Mouse (Mus musculus) testis, adult 2 months (tissue): ENCODE measurements around the gene Tardbp.

ENCODE experiments used
- CTCF ChIP-seq: fragments of 200-500 bp; IDR thresholded peaks from 2 replicates; pipeline ENCODE4 v1.5.1; 2012; ENCODE audit warnings: low read depth, mild to moderate bottlenecking, inconsistent platforms, low read length, moderate library complexity; ENCODE audit not compliant: control insufficient read depth, insufficient read depth, insufficient replicate concordance
- POLR2A ChIP-seq: fragments of 200-500 bp; IDR thresholded peaks from 2 replicates; pipeline ENCODE4 v1.6.1; 2012; ENCODE audit warnings: low read depth, mild to moderate bottlenecking, inconsistent platforms, low read length, moderate library complexity; ENCODE audit not compliant: control insufficient read depth

DNA sequence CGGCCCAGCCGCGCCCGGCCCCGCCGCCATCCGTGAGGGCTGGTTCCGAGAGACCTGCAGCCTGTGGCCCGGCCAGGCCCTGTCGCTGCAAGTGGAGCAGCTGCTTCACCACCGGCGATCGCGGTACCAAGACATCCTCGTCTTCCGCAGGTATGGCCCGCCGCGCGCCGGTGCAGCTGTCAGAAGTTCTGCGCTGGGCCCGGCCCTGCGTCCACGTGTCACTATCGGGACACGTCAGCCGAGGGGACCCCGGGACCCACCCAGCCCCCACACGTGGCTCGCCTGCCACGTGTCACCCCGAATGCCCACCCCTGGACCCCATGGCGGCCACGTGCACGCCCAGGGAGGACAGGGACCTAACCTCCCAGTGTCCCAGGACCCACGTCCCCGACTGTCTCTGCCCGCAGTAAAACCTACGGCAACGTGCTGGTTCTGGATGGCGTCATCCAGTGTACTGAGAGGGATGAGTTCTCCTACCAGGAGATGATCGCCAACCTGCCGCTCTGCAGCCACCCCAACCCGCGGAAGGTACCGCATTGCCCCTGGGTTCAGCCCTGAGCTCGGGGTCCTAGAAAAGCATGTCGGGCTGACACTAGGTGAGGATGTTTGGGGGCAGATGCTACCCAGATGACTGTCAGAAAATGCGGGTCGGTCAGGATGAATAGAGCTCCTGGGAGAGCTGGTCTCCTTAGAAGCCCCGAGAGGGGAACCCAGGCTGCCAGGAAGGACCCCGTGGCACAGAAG, 35.0 kb downstream of the Tardbp start:
- TF ChIP-seq POLR2A (no peak), CTCF (no peak)
